Mouse (Mus musculus): ENCODE data around the gene Hoxa10. TPM values are rescaled to one million over a fixed set of nuclear protein-coding genes. Genes with fewer than 3 reads are reported as not detected.

The Hoxa10 gene
- polyA plus RNA-seq, 1 experiment from 2014 or later: not detected

GRCm38 (mm10) chr6:52221993-52222685 is 18.5 kb downstream of the Hoxa10 start:
- WGBS (ENCODE audit: insufficient replicate concordance): 14% methylated on average over 21 of the region's 21 CpGs
- peaks cover 12% of the 10 kb centered on the region for H3K4me1 ChIP-seq (ENCODE audit: insufficient read depth)

GRCm38 (mm10) chr6:52221337-52221992 is 19.2 kb downstream of the Hoxa10 start, which contains the start of gene Hoxa7:
Gene Hoxa7 (minus strand): TSS chr6:52221854.
- H3K4me1 ChIP-seq (ENCODE audit: insufficient read depth): peaks cover 15% of the 10 kb centered on the region
- DNase-seq (peak; percentile 86), ATAC-seq (peak; percentile 86)
- no peaks in the 10 kb centered on the region for H3K9me3 ChIP-seq (ENCODE audit: low read length)
- no peak for TF ChIP-seq EP300 (IDR thresholded peaks at IDR 0.05; ENCODE audit: low read depth)
- peak; percentile 96 for TF ChIP-seq CTCF (IDR thresholded peaks at IDR 0.05; ENCODE audit: low read depth)
- WGBS (ENCODE audit: insufficient replicate concordance): 1% methylated on average over 46 of the region's 46 CpGs
- H3K4me3 ChIP-seq (ENCODE audit: low read depth, low read length): peak within 1 kb of the TSS; percentile 58
- no peak within 1 kb of the TSS for H3K27ac ChIP-seq (ENCODE audit: low read depth)
- H3K36me3 ChIP-seq (replicated peaks; ENCODE audit: insufficient read depth, low read length): no peaks in the 10 kb centered on the region
- peaks cover 100% of the 10 kb centered on the region for H3K27me3 ChIP-seq (ENCODE audit: insufficient read depth, low read length)
- H3K4me2 ChIP-seq (ENCODE audit: low read depth, low read length): peak within 1 kb of the TSS; percentile 90
- H3K9ac ChIP-seq (replicated peaks): peak within 1 kb of the TSS; percentile 59

More at GRCm38 (mm10) chr6:52221993-52222685, 18.5 kb downstream of the Hoxa10 start:
- Histone ChIP-seq H3K9ac (replicated peaks) (no peak overlapping the region), H3K4me2 (ENCODE audit: low read depth, low read length) (peak overlapping the region; percentile 90), H3K27ac (ENCODE audit: low read depth) (no peak overlapping the region), H3K36me3 (replicated peaks; ENCODE audit: insufficient read depth, low read length) (no peaks in the 10 kb centered on the region), H3K9me3 (ENCODE audit: low read length) (no peaks in the 10 kb centered on the region), H3K4me3 (ENCODE audit: low read depth, low read length) (peak overlapping the region; percentile 58), H3K27me3 (ENCODE audit: insufficient read depth, low read length) (peaks cover 100% of the 10 kb centered on the region)
- DNase-seq (no peak), ATAC-seq (0 out of 2 replicates have a peak, but pooled peaks have one; percentile 3)
- TF ChIP-seq CTCF (IDR thresholded peaks at IDR 0.05; ENCODE audit: low read depth) (no peak), EP300 (IDR thresholded peaks at IDR 0.05; ENCODE audit: low read depth) (no peak)

GRCm38 (mm10) chr6:52220865-52221310 is 19.8 kb downstream of the Hoxa10 start:
- Histone ChIP-seq H3K4me1 (ENCODE audit: insufficient read depth) (peaks cover 13% of the 10 kb centered on the region), H3K36me3 (replicated peaks; ENCODE audit: insufficient read depth, low read length) (no peaks in the 10 kb centered on the region), H3K9me3 (ENCODE audit: low read length) (no peaks in the 10 kb centered on the region), H3K4me3 (ENCODE audit: low read depth, low read length) (peak overlapping the region; percentile 58), H3K27me3 (ENCODE audit: insufficient read depth, low read length) (peaks cover 100% of the 10 kb centered on the region), H3K9ac (replicated peaks) (no peak overlapping the region; the same call in 1 of the 2 replicates), H3K4me2 (ENCODE audit: low read depth, low read length) (peak overlapping the region; percentile 90), H3K27ac (ENCODE audit: low read depth) (no peak overlapping the region)
- ATAC-seq (no peak), DNase-seq (no peak)
- TF ChIP-seq EP300 (IDR thresholded peaks at IDR 0.05; ENCODE audit: low read depth) (no peak), CTCF (IDR thresholded peaks at IDR 0.05; ENCODE audit: low read depth) (no peak)
- 8% methylated on average over 12 of the region's 12 CpGs for WGBS (ENCODE audit: insufficient replicate concordance)

- H3K27ac ChIP-seq (ENCODE audit: low read depth): no peak overlapping the region
- no peak for TF ChIP-seq EP300 (IDR thresholded peaks at IDR 0.05; ENCODE audit: low read depth)
- no peak for TF ChIP-seq CTCF (IDR thresholded peaks at IDR 0.05; ENCODE audit: low read depth)
- no peak for DNase-seq
- peaks cover 13% of the 10 kb centered on the region for H3K4me1 ChIP-seq (ENCODE audit: insufficient read depth)
- H3K9ac ChIP-seq (replicated peaks): no peak overlapping the region
- no peaks in the 10 kb centered on the region for H3K9me3 ChIP-seq (ENCODE audit: low read length)
- WGBS (ENCODE audit: insufficient replicate concordance): 25% methylated on average over 32 of the region's 32 CpGs
- H3K4me3 ChIP-seq (ENCODE audit: low read depth, low read length): no peak overlapping the region
- ATAC-seq: no peak
- no peaks in the 10 kb centered on the region for H3K36me3 ChIP-seq (replicated peaks; ENCODE audit: insufficient read depth, low read length)
- 0 out of 2 replicates have a peak overlapping the region, but pooled peaks have one; percentile 10 for H3K4me2 ChIP-seq (ENCODE audit: low read depth, low read length)
- H3K27me3 ChIP-seq (ENCODE audit: insufficient read depth, low read length): peaks cover 100% of the 10 kb centered on the region
These were observed 20.4 kb downstream of the Hoxa10 start for GRCm38 (mm10) chr6:52220003-52220864.

- no peak for ATAC-seq
- peaks cover 13% of the 10 kb centered on the region for H3K4me1 ChIP-seq (ENCODE audit: insufficient read depth)
- no peak overlapping the region for H3K27ac ChIP-seq (ENCODE audit: low read depth)
- no peak for TF ChIP-seq EP300 (IDR thresholded peaks at IDR 0.05; ENCODE audit: low read depth)
- TF ChIP-seq CTCF (IDR thresholded peaks at IDR 0.05; ENCODE audit: low read depth): no peak
- H3K4me3 ChIP-seq (ENCODE audit: low read depth, low read length): no peak overlapping the region
- H3K4me2 ChIP-seq (ENCODE audit: low read depth, low read length): no peak overlapping the region
- no peaks in the 10 kb centered on the region for H3K9me3 ChIP-seq (ENCODE audit: low read length)
- H3K36me3 ChIP-seq (replicated peaks; ENCODE audit: insufficient read depth, low read length): no peaks in the 10 kb centered on the region
- 55% methylated on average over 9 of the region's 9 CpGs for WGBS (ENCODE audit: insufficient replicate concordance)
- H3K27me3 ChIP-seq (ENCODE audit: insufficient read depth, low read length): peaks cover 100% of the 10 kb centered on the region
- no peak overlapping the region for H3K9ac ChIP-seq (replicated peaks)
- no peak for DNase-seq
These were observed 21.3 kb downstream of the Hoxa10 start for GRCm38 (mm10) chr6:52219234-52219942.

Measured in liver, postnatal 0 days (tissue).